Comparison of ENCODE assay signal across 8 mouse cellular contexts in the genomic region with DNA sequence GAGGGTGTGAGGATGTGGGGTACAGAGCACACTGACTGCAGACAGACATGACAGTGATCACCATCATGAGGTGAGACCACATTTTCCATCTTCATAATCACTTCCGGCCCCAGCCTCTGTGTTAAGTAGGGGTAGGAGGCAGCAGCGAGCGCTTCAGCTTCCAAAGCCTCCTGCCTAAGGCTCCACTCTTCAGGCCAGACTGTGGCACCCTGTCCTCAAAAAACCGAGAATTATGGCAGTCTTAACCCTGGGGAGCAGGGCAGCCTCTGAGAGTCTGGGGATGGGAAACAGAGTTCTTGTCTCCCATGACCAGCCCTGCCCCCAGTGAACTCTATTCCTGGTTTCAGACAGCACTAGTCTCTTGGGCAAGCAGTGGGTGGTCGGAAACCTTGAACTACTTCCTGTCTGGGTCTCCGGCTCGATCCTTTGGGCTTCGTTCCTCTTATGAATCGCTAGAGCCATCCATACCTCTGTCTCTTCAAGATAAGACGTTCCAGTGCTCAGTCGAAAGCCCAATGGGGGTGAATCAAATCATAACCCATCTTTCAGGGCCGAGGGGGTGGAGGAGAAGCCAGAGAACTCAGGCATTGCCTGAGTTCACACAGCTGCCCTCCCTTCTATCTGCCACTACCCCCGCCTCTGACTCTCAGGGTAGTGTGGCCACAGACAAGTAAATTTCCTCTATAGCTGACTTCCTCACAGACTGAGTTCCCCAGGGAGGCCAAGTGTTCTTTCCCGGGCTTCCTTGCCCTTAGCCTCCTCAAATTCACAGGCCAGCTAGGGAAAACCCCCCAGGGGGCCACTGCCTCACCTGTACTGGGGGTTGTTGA. TPM values are rescaled to one million over a fixed set of nuclear protein-coding genes. Genes with fewer than 3 reads are reported as not detected.
DNase-seq lines count a peak whose midpoint lies in the region; ATAC-seq and TF ChIP-seq lines count a peak whose summit lies in the region.

No protein-coding gene starts in this region.

- TF ChIP-seq CTCF in embryonic fibroblast, embryonic 13.5 days (IDR thresholded peaks at IDR 0.05; ENCODE audit: borderline replicate concordance, insufficient read depth, low read length), result no peak

- H3K9ac ChIP-seq in neural tube, embryonic 11.5 days (ENCODE audit: low read length), result peak overlapping the region; percentile 56; the same call in 1 of the 2 replicates
- peak overlapping the region; percentile 27; the same call in 1 of the 2 replicates for H3K9ac ChIP-seq in hindbrain, embryonic 12.5 days

- WGBS in neural tube, embryonic 11.5 days, result 69% methylated on average over 14 of the region's 14 CpGs
- 60% methylated on average over 14 of the region's 14 CpGs for WGBS in hindbrain, embryonic 12.5 days

- no peak for TF ChIP-seq POLR2A in embryonic fibroblast, embryonic 13.5 days (IDR thresholded peaks at IDR 0.05; ENCODE audit: low read depth, low read length)

- H3K9me3 ChIP-seq in neural tube, embryonic 11.5 days (ENCODE audit: control insufficient read depth, low read length), result no peaks in the 10 kb centered on the region
- H3K9me3 ChIP-seq in hindbrain, embryonic 12.5 days (replicated peaks), result no peaks in the 10 kb centered on the region

- no peak for DNase-seq in neural tube, embryonic 11.5 days (ENCODE audit: low spot score)
- no peak for DNase-seq in neural tube, embryonic 10.5 days (ENCODE audit: extremely low spot score, low spot score)
- peak; percentile 48 for DNase-seq in liver
- DNase-seq in monocyte, adult 2 months (ENCODE audit: low read depth in 1 of 2, low spot score in 2 of 2), result peak; percentile 68 to 72
- DNase-seq in thymus, postnatal 36 days, result peak; percentile 70 to 79
- DNase-seq in yolk sac, embryonic 10.5 days (ENCODE audit: low spot score), result no peak

- H3K4me2 ChIP-seq in neural tube, embryonic 11.5 days (ENCODE audit: low read depth), result no peak overlapping the region
- H3K4me2 ChIP-seq in hindbrain, embryonic 12.5 days (replicated peaks), result no peak overlapping the region

- no peak overlapping the region for H3K4me3 ChIP-seq in neural tube, embryonic 11.5 days (ENCODE audit: low read depth, low read length)
- H3K4me3 ChIP-seq in embryonic fibroblast, embryonic 13.5 days (ENCODE audit: insufficient read depth, low read length), result peak overlapping the region; percentile 28
- H3K4me3 ChIP-seq in hindbrain, embryonic 12.5 days, result no peak overlapping the region

- ATAC-seq in neural tube, embryonic 11.5 days (ENCODE audit: insufficient read depth, low FRiP score, low TSS enrichment), result no peak
- no peak for ATAC-seq in hindbrain, embryonic 12.5 days (ENCODE audit: low FRiP score)

- peak overlapping the region; percentile 72 for H3K27ac ChIP-seq in neural tube, embryonic 11.5 days (ENCODE audit: low read depth, low read length)
- peak overlapping the region; percentile 100 for H3K27ac ChIP-seq in embryonic fibroblast, embryonic 13.5 days (ENCODE audit: insufficient read depth, low read length)
- H3K27ac ChIP-seq in hindbrain, embryonic 12.5 days, result peak overlapping the region; percentile 79

- H3K4me1 ChIP-seq in neural tube, embryonic 11.5 days (ENCODE audit: control insufficient read depth, insufficient read depth, low read length), result peaks cover 17% of the 10 kb centered on the region
- peaks cover 14% of the 10 kb centered on the region for H3K4me1 ChIP-seq in embryonic fibroblast, embryonic 13.5 days (ENCODE audit: control insufficient read depth, insufficient read depth, low read length)
- H3K4me1 ChIP-seq in hindbrain, embryonic 12.5 days, result peaks cover 33% of the 10 kb centered on the region

- no peaks in the 10 kb centered on the region for H3K27me3 ChIP-seq in neural tube, embryonic 11.5 days (ENCODE audit: control insufficient read depth, insufficient read depth, low read length)
- no peaks in the 10 kb centered on the region for H3K27me3 ChIP-seq in hindbrain, embryonic 12.5 days

- H3K36me3 ChIP-seq in neural tube, embryonic 11.5 days (ENCODE audit: control insufficient read depth, insufficient read depth, low read length), result peaks cover 3% of the 10 kb centered on the region
- H3K36me3 ChIP-seq in hindbrain, embryonic 12.5 days, result peaks cover 19% of the 10 kb centered on the region

RNA-seq across cellular contexts. Expression of a gene that starts 0.8 kb away (rescaled TPM):
- 3.4 and 4.0 TPM in 2 replicates for polyA plus RNA-seq in neural tube, embryonic 11.5 days (2014; fragmentation: Nextera tagmentation; extraction: Ambion mirVana)
- 42.1 and 57.8 TPM in 2 replicates for polyA plus RNA-seq in embryonic fibroblast, embryonic 13.5 days (2011; ENCODE audit: insufficient read length, low read depth, missing spikeins)
- polyA plus RNA-seq in hindbrain, embryonic 12.5 days (2016; fragmentation: Nextera tagmentation; extraction: Ambion mirVana), result 4.0 and 4.5 TPM in 2 replicates

RNA-seq across cellular contexts. Expression of a gene that starts 1.9 kb away (rescaled TPM):
- not detected in 2 replicates for polyA plus RNA-seq in neural tube, embryonic 11.5 days (2014; fragmentation: Nextera tagmentation; extraction: Ambion mirVana)
- polyA plus RNA-seq in embryonic fibroblast, embryonic 13.5 days (2011; ENCODE audit: insufficient read length, low read depth, missing spikeins), result not detected in 2 replicates
- polyA plus RNA-seq in hindbrain, embryonic 12.5 days (2016; fragmentation: Nextera tagmentation; extraction: Ambion mirVana), result 0.34 TPM in 1 of 2 replicates, not detected in the other

RNA-seq across cellular contexts. Expression of a gene that starts 9.0 kb away (rescaled TPM):
- 42.5 and 48.9 TPM in 2 replicates for polyA plus RNA-seq in neural tube, embryonic 11.5 days (2014; fragmentation: Nextera tagmentation; extraction: Ambion mirVana)
- polyA plus RNA-seq in embryonic fibroblast, embryonic 13.5 days (2011; ENCODE audit: insufficient read length, low read depth, missing spikeins), result 10.6 and 15.4 TPM in 2 replicates
- polyA plus RNA-seq in hindbrain, embryonic 12.5 days (2016; fragmentation: Nextera tagmentation; extraction: Ambion mirVana), result 26.4 and 29.6 TPM in 2 replicates

RNA-seq across cellular contexts. Expression of a gene that starts 28.9 kb away (rescaled TPM):
- polyA plus RNA-seq in neural tube, embryonic 11.5 days (2014; fragmentation: Nextera tagmentation; extraction: Ambion mirVana), result 3.4 and 3.9 TPM in 2 replicates
- polyA plus RNA-seq in embryonic fibroblast, embryonic 13.5 days (2011; ENCODE audit: insufficient read length, low read depth, missing spikeins), result not detected in 2 replicates
- 4.5 and 5.9 TPM in 2 replicates for polyA plus RNA-seq in hindbrain, embryonic 12.5 days (2016; fragmentation: Nextera tagmentation; extraction: Ambion mirVana)

RNA-seq across cellular contexts. Expression of a gene that starts 31.3 kb away (rescaled TPM):
- polyA plus RNA-seq in neural tube, embryonic 11.5 days (2014; fragmentation: Nextera tagmentation; extraction: Ambion mirVana), result 818 and 875 TPM in 2 replicates
- 1,876 and 2,108 TPM in 2 replicates for polyA plus RNA-seq in embryonic fibroblast, embryonic 13.5 days (2011; ENCODE audit: insufficient read length, low read depth, missing spikeins)
- polyA plus RNA-seq in hindbrain, embryonic 12.5 days (2016; fragmentation: Nextera tagmentation; extraction: Ambion mirVana), result 588 and 618 TPM in 2 replicates

Comparison
In these comparisons a context has a peak if more than half of its experiments do, and no peak if none do; other contexts are left out.
1. DNase-seq: peak in liver (single experiment), monocyte, adult 2 months (2 of 2) and thymus, postnatal 36 days (2 of 2); none in neural tube, embryonic 11.5 days (single experiment), neural tube, embryonic 10.5 days (single experiment) and yolk sac, embryonic 10.5 days (single experiment).
2. Peak in every context shown above with its lines, with median percentiles within 50 percentile points of each other: H3K27ac ChIP-seq.